Mouse (Mus musculus) MEL (cell line): ENCODE measurements around the gene Ros1. TPM values are rescaled to one million over a fixed set of nuclear protein-coding genes. Genes with fewer than 3 reads are reported as not detected.

Experiments used
- DNase-seq: peaks from one replicate; pipeline ENCODE4 v3.0.0; 2011; ENCODE audit warnings: low read depth, low spot score
- H3K27ac ChIP-seq: 2 replicates; pipeline ENCODE4 v1.5.1; 2012; ENCODE audit warnings: low read depth, mild to moderate bottlenecking, control low read depth, low read length, moderate library complexity; ENCODE audit not compliant: control insufficient read depth
- H3K27me3 ChIP-seq, 2 experiments: fragments of 150-350 bp in 1 of 2; sonication (generic) in 1 of 2; 2 replicates each; pipeline ENCODE4 v1.6.1; 2012; ENCODE audit warnings: low read length in 2 of 2, mild to moderate bottlenecking in 2 of 2, improper control_type of control experiment in 1 of 2, moderate library complexity in 1 of 2; ENCODE audit not compliant: insufficient read depth in 2 of 2, control insufficient read depth in 1 of 2
- H3K36me3 ChIP-seq, 2 experiments: 2 replicates each; pipeline ENCODE4 v1.6.1; 2012 to 2014; ENCODE audit warnings: low read length in 2 of 2, improper control_type of control experiment in 1 of 2, inconsistent platforms in 1 of 2, mild to moderate bottlenecking in 1 of 2; ENCODE audit not compliant: insufficient read depth in 2 of 2, control insufficient read depth in 1 of 2
- H3K4me1 ChIP-seq, 2 experiments: fragments of 150-350 bp in 1 of 2; sonication (generic) in 1 of 2; 2 replicates each; pipeline ENCODE4 v1.6.1; 2012; ENCODE audit warnings: low read length in 2 of 2, improper control_type of control experiment in 1 of 2, mild to moderate bottlenecking in 1 of 2; ENCODE audit not compliant: insufficient read depth in 2 of 2, control insufficient read depth in 1 of 2
- H3K4me3 ChIP-seq, 2 experiments: fragments of 150-350 bp in 1 of 2; sonication (generic) in 1 of 2; 2 replicates each; pipeline ENCODE4 v1.5.1; 2012; ENCODE audit warnings: low read depth in 2 of 2, low read length in 2 of 2, mild to moderate bottlenecking in 2 of 2, moderate library complexity in 2 of 2, control low read depth in 1 of 2, improper control_type of control experiment in 1 of 2; ENCODE audit not compliant: control insufficient read depth in 1 of 2, insufficient read depth in 1 of 2
- H3K79me2 ChIP-seq: 2 replicates; pipeline ENCODE4 v1.6.1; 2012; ENCODE audit warnings: mild to moderate bottlenecking, low read length, moderate library complexity; ENCODE audit not compliant: control insufficient read depth, poor library complexity, insufficient read depth
- H3K9ac ChIP-seq: 2 replicates; pipeline ENCODE4 v1.6.1; 2012; ENCODE audit warnings: low read depth, mild to moderate bottlenecking, control low read depth, low read length, moderate library complexity; ENCODE audit not compliant: control insufficient read depth, poor library complexity, severe bottlenecking
- H3K9me3 ChIP-seq: fragments of 150-350 bp; sonication (generic); replicated peaks from 2 replicates; pipeline ENCODE4 v1.6.1; 2012; ENCODE audit warnings: mild to moderate bottlenecking, low read length, improper control_type of control experiment, moderate library complexity; ENCODE audit not compliant: insufficient read depth
- CHD2 ChIP-seq: IDR thresholded peaks from 2 replicates; pipeline ENCODE4 v1.6.1; 2011; ENCODE audit warnings: low read length, improper control_type of control experiment
- CTCF ChIP-seq, 3 experiments: IDR thresholded peaks in 2 of 3; conservative IDR thresholded peaks in 1 of 3; 2 replicates each; pipeline ENCODE4 v1.5.1; 2011 to 2012; ENCODE audit warnings: low read length in 3 of 3, low read depth in 2 of 3, mild to moderate bottlenecking in 2 of 3, improper control_type of control experiment in 1 of 3, inconsistent platforms in 1 of 3, mixed read lengths in 1 of 3, moderate library complexity in 1 of 3; ENCODE audit not compliant: control insufficient read depth in 1 of 3, insufficient read depth in 1 of 3, poor library complexity in 1 of 3, severe bottlenecking in 1 of 3
- ELF1 ChIP-seq: IDR thresholded peaks from 2 replicates; pipeline ENCODE4 v1.6.1; 2014; ENCODE audit warnings: low read depth, mild to moderate bottlenecking, inconsistent platforms, low read length, improper control_type of control experiment, moderate library complexity
- GATA1 ChIP-seq: IDR thresholded peaks from 2 replicates; pipeline ENCODE4 v1.6.1; 2011; ENCODE audit warnings: low read depth, low read length, improper control_type of control experiment
- MAFK ChIP-seq: IDR thresholded peaks from 2 replicates; pipeline ENCODE4 v1.6.1; 2011; ENCODE audit warnings: low read depth, mild to moderate bottlenecking, low read length, improper control_type of control experiment, borderline replicate concordance
- MAX ChIP-seq: IDR thresholded peaks from 2 replicates; pipeline ENCODE4 v1.6.1; 2011; ENCODE audit warnings: low read length, improper control_type of control experiment
- MEF2A ChIP-seq: IDR thresholded peaks from 2 replicates; pipeline ENCODE4 v1.6.1; 2014; ENCODE audit warnings: low read depth, mild to moderate bottlenecking, inconsistent platforms, low read length, improper control_type of control experiment; ENCODE audit not compliant: poor library complexity, insufficient replicate concordance, severe bottlenecking; ENCODE audit errors: extremely low read depth
- MXI1 ChIP-seq: IDR thresholded peaks from 2 replicates; pipeline ENCODE4 v1.6.1; 2011; ENCODE audit warnings: mild to moderate bottlenecking, low read depth, low read length, improper control_type of control experiment
- POLR2AphosphoS2 ChIP-seq: IDR thresholded peaks from 2 replicates; pipeline ENCODE4 v1.6.1; 2011; ENCODE audit warnings: low read length, improper control_type of control experiment
- POLR2AphosphoS5 ChIP-seq: IDR thresholded peaks from 2 replicates; pipeline ENCODE4 v1.6.1; 2012; ENCODE audit warnings: low read depth, borderline replicate concordance, mild to moderate bottlenecking, inconsistent platforms, low read length, moderate library complexity, mixed read lengths
- RAD21 ChIP-seq: IDR thresholded peaks from 2 replicates; pipeline ENCODE4 v1.6.1; 2011; ENCODE audit warnings: mild to moderate bottlenecking, low read depth, low read length, improper control_type of control experiment
- RCOR1 ChIP-seq: IDR thresholded peaks from 2 replicates; pipeline ENCODE4 v1.6.1; 2012; ENCODE audit warnings: low read depth, mild to moderate bottlenecking, inconsistent platforms, low read length, improper control_type of control experiment
- SIN3A ChIP-seq: IDR thresholded peaks from 2 replicates; pipeline ENCODE4 v1.6.1; 2012; ENCODE audit warnings: low read length, improper control_type of control experiment, inconsistent platforms
- TBP ChIP-seq: IDR thresholded peaks from 2 replicates; pipeline ENCODE4 v1.8.0; 2011; ENCODE audit warnings: low read depth, low read length, improper control_type of control experiment
- UBTF ChIP-seq: IDR thresholded peaks from 2 replicates; pipeline ENCODE4 v1.6.1; 2012; ENCODE audit warnings: low read depth, mild to moderate bottlenecking, inconsistent platforms, low read length, improper control_type of control experiment, moderate library complexity, borderline replicate concordance; ENCODE audit not compliant: insufficient read depth
- USF1 ChIP-seq: IDR thresholded peaks from 2 replicates; pipeline ENCODE4 v1.6.1; 2014; ENCODE audit warnings: low read depth, mild to moderate bottlenecking, inconsistent platforms, low read length, improper control_type of control experiment, moderate library complexity
- USF2 ChIP-seq, 2 experiments: IDR thresholded peaks; 2 replicates each; pipeline ENCODE4 v1.6.1; 2011 to 2012; ENCODE audit warnings: improper control_type of control experiment in 2 of 2, low read length in 2 of 2, borderline replicate concordance in 1 of 2, inconsistent platforms in 1 of 2, low read depth in 1 of 2, mild to moderate bottlenecking in 1 of 2; ENCODE audit not compliant: insufficient read depth in 1 of 2
- ZMIZ1 ChIP-seq: IDR thresholded peaks from 2 replicates; pipeline ENCODE4 v1.6.1; 2012; ENCODE audit warnings: low read depth, mild to moderate bottlenecking, inconsistent platforms, low read length, improper control_type of control experiment, moderate library complexity
- ZNF384 ChIP-seq: IDR thresholded peaks from 2 replicates; pipeline ENCODE4 v1.6.1; 2012; ENCODE audit warnings: low read depth, mild to moderate bottlenecking, inconsistent platforms, low read length, improper control_type of control experiment
- polyA plus RNA-seq, 2 experiments: library from polyadenylated mRNA; stranded (reverse) in 1 of 2; unstranded in 1 of 2; fragments of >175 nt in 1 of 2; fragments of >200 nt in 1 of 2; gene quantifications; 2 replicates each; pipeline versions ENCODE4 v1.2.1 to v1.2.4; 2012; ENCODE audit warnings: low replicate concordance in 2 of 2, low read depth in 1 of 2; ENCODE audit not compliant: insufficient read length in 2 of 2, insufficient read depth in 1 of 2, missing spikeins in 1 of 2
- total RNA-seq: library from RNA; depleted of rRNA; stranded (reverse); fragments of 300-350 nt; gene quantifications from 2 replicates; pipeline ENCODE4 v1.2.3, GENCODE M21; 2012

Ros1 gene
- total and polyA plus RNA-seq, 3 experiments, result not detected

- Histone ChIP-seq H3K9me3 (no peaks in the 10 kb centered on the region), H3K9ac (no peak overlapping the region), H3K36me3 (no peaks in the 10 kb centered on the region), H3K27me3 (no peaks in the 10 kb centered on the region), H3K79me2 (no peaks in the 10 kb centered on the region), H3K4me3 (no peak overlapping the region), H3K4me1 (no peaks in the 10 kb centered on the region), H3K27ac (no peak overlapping the region)
- no peak for DNase-seq
- TF ChIP-seq MAFK (no peak), GATA1 (no peak), CHD2 (no peak), USF2 (IDR thresholded peaks at IDR 0.05; ENCODE audit: borderline replicate concordance in 1 of 2, insufficient read depth in 1 of 2, low read depth in 1 of 2, low read length in 2 of 2) (no peak), TBP (no peak), UBTF (no peak), MXI1 (no peak), CTCF (IDR thresholded peaks at IDR 0.05 in 2 of 3, conservative IDR thresholded peaks at IDR 0.05 in 1 of 3; ENCODE audit: control insufficient read depth in 1 of 3, insufficient read depth in 1 of 3, low read depth in 2 of 3, low read length in 3 of 3, poor library complexity in 1 of 3, severe bottlenecking in 1 of 3) (no peak), POLR2AphosphoS5 (no peak), MEF2A (no peak), ELF1 (no peak), POLR2AphosphoS2 (no peak)
Observed at GRCm38 (mm10) chr10:52204006-52204405, 9.0 kb upstream of the Ros1 start.

- TF ChIP-seq SIN3A, result no peak
- no peak for TF ChIP-seq ZNF384
- TF ChIP-seq USF1, result no peak
- TF ChIP-seq ELF1, result no peak
- no peak for TF ChIP-seq RCOR1
- no peak for TF ChIP-seq RAD21
- TF ChIP-seq ZMIZ1, result no peak
- no peak for TF ChIP-seq UBTF
- no peak for TF ChIP-seq MAX
- no peak for TF ChIP-seq USF2 (IDR thresholded peaks at IDR 0.05; ENCODE audit: borderline replicate concordance in 1 of 2, insufficient read depth in 1 of 2, low read depth in 1 of 2, low read length in 2 of 2)
- Histone ChIP-seq H3K79me2 (no peaks in the 10 kb centered on the region), H3K9ac (no peak overlapping the region), H3K4me3 (no peak overlapping the region), H3K4me1 (no peaks in the 10 kb centered on the region), H3K27me3 (no peaks in the 10 kb centered on the region), H3K9me3 (no peaks in the 10 kb centered on the region), H3K27ac (no peak overlapping the region), H3K36me3 (no peaks in the 10 kb centered on the region)
- DNase-seq, result no peak
Observed at GRCm38 (mm10) chr10:52185900-52186299, 9.1 kb downstream of the Ros1 start.
